Mouse (Mus musculus) lung, adult 2 months (tissue): Measurements from ENCODE around the gene Cetn4. TPM values are rescaled to one million over a fixed set of nuclear protein-coding genes. Genes with fewer than 3 reads are reported as not detected.

Experiments used
- DNase-seq: peaks from one replicate; pipeline ENCODE4 v3.0.0; 2022
- H3K4me1 ChIP-seq: fragments of 200-500 bp; 2 replicates; pipeline ENCODE4 v1.6.1; 2011; ENCODE audit warnings: low read length; ENCODE audit not compliant: control insufficient read depth, insufficient read depth
- H3K4me3 ChIP-seq: fragments of 200-500 bp; replicated peaks from 2 replicates; pipeline ENCODE3; 2011; ENCODE audit warnings: low read depth, mild to moderate bottlenecking, control low read depth, low read length; ENCODE audit errors: extremely low read depth
- CTCF ChIP-seq: fragments of 200-500 bp; IDR thresholded peaks from 2 replicates; pipeline ENCODE4 v1.5.1; 2011; ENCODE audit warnings: mild to moderate bottlenecking, low read length, control low read depth; ENCODE audit not compliant: insufficient read depth
- POLR2A ChIP-seq: fragments of 200-500 bp; IDR thresholded peaks from 2 replicates; pipeline ENCODE4 v1.6.1; 2011; ENCODE audit warnings: low read depth, mild to moderate bottlenecking, control low read depth, low read length, borderline replicate concordance; ENCODE audit errors: extremely low read depth
- WGBS: fragments of 180-500 bp; shearing (Covaris S2); methylation state at CpG from one replicate; pipeline ENCODE4 v1.1.7; 2018; 5-methylcytosine and 5-hydroxymethylcytosine counted together
- polyA plus RNA-seq: library from polyadenylated mRNA; depleted of rRNA; stranded (reverse); fragments of >200 nt; gene quantifications from 2 replicates; pipeline ENCODE4 v1.2.3, GENCODE M21; 2012

Gene Cetn4
- polyA plus RNA-seq, 1 experiment, result 2.1 TPM

DNA sequence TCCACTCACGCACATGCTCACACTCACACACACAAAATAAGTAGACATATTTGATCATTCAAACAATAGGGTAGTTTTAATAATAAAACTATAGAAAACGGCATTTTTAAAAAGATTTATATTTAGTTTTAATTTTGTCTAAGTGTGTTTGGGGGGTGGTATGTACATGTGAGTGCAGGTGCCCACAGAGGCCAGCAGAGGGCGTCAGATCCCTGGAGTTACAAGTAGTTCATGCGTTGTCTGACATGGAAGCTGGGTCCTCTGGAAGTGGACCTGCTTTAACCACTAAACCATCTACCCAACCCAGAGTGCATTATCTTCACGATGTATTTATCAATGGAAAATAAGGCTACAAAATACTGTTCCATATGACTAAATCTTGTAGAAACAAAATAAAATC lies 28.6 kb upstream of the Cetn4 start:
- Histone ChIP-seq H3K4me3 (no peak overlapping the region), H3K4me1 (no peaks in the 10 kb centered on the region; the same call in 1 of the 2 replicates)
- 66% methylated on average over 5 of the region's 5 CpGs for WGBS
- DNase-seq, result no peak
- TF ChIP-seq POLR2A, result no peak
- peak; percentile 52; the same call in 1 of the 2 replicates for TF ChIP-seq CTCF

- WGBS, result 96% methylated on average over 4 of the region's 4 CpGs
- no peaks in the 10 kb centered on the region for H3K4me1 ChIP-seq
- TF ChIP-seq CTCF (no peak), POLR2A (no peak)
- no peak overlapping the region for H3K4me3 ChIP-seq
- no peak for DNase-seq
Observed at GRCm38 (mm10) chr3:37334053-37334452, 21.5 kb upstream of the Cetn4 start.

DNA sequence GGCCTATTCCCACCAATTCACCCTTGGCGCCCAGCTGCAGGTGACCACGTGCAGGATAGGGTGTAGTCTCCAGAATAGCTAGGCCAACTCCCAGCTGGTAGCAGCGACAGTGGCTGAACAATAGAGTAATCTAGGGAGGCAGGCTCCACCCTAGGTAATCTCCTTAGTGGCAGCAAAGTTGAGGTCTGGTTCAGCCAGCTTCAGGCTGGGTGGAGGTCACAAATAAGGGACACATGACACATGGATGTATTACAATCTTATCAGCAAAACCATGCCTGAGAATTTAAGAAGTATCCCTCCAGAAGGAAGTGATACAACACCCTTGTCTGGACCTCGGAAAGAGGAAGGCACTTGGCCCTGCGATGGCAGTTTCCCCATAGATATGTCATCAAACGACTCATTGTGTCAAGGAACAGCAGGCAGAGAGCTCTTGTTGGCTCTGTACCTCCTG lies 19.5 kb upstream of the Cetn4 start:
- DNase-seq, result no peak
- Histone ChIP-seq H3K4me1 (no peaks in the 10 kb centered on the region; the same call in 1 of the 2 replicates), H3K4me3 (no peak overlapping the region)
- 37% methylated on average over 6 of the region's 6 CpGs for WGBS
- no peak for TF ChIP-seq CTCF
- TF ChIP-seq POLR2A, result no peak

- DNase-seq, result no peak
- 70% methylated on average over 1 of the region's 1 CpGs for WGBS
- Histone ChIP-seq H3K4me1 (no peaks in the 10 kb centered on the region; the same call in 1 of the 2 replicates), H3K4me3 (no peak overlapping the region)
- TF ChIP-seq POLR2A, result no peak
Observed at GRCm38 (mm10) chr3:37329963-37330362, 17.5 kb upstream of the Cetn4 start.

DNA sequence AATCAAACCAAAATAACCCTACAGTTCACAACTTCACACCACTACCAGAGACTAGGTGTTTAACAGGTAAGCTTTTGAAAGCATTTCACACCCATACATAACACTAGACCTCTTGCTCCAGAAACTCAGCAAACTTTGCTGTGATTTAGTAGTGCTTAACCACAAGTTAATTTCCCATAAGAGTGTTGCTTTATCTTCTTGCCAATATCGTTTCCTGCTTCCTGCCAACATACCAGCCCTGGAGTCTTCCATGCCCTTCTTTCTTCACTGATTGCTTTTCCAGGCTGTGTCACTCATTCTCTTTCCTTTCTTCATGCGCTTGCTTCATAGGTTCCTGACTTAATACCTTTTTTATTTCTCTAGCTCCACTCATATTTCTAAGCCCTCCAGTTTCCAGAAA lies 16.0 kb upstream of the Cetn4 start:
- no peak for TF ChIP-seq POLR2A
- no peak for TF ChIP-seq CTCF
- no peak for DNase-seq
- Histone ChIP-seq H3K4me1 (no peaks in the 10 kb centered on the region; the same call in 1 of the 2 replicates), H3K4me3 (no peak overlapping the region)
- 35% methylated on average over 2 of the region's 2 CpGs for WGBS

- Histone ChIP-seq H3K4me3 (no peak overlapping the region), H3K4me1 (no peaks in the 10 kb centered on the region; the same call in 1 of the 2 replicates)
- no peak for DNase-seq
- TF ChIP-seq CTCF (no peak), POLR2A (no peak)
- WGBS, result 79% methylated on average over 3 of the region's 3 CpGs
Observed at GRCm38 (mm10) chr3:37326627-37327026, 14.1 kb upstream of the Cetn4 start.

DNA sequence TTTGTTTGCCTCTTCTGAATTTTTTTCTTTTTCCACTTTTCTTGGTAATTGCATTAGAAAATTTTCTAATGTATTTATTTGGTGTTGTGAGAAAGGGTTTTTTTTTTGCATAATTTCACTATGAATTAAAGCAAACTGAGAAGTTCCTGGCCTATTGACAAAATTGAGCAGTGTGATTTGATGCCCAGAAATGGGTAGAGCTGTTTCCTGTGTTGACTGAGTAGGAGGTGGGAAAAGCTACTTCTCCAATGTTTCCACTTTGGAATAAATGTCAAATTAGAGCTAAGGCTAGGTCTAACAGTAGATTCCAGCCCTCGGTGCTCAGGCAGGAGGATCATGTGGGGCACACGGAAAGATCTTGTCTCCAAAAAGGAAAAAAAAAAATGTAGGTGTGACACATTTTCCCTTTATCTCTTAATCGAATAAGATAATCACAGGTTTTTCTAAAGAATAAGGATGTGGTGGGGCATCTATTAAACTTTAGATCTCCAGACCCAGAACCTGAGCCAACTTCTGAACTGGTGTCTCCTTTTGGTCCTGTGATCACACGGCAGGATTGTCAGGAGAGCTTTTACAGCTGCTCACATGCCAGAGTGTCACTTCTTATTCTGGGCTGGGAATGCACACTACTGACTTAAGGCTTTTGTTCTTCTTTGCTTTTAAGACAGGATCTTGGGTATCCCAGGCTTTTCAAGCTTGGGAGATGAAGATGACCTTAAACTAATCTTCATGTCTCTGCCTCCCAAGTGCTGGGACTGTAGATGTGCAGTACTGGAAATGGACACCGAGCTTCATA lies 13.0 kb upstream of the Cetn4 start:
- no peak for DNase-seq
- Histone ChIP-seq H3K4me1 (no peaks in the 10 kb centered on the region; the same call in 1 of the 2 replicates), H3K4me3 (no peak overlapping the region)
- WGBS, result 70% methylated on average over 5 of the region's 5 CpGs
- no peak for TF ChIP-seq CTCF
- TF ChIP-seq POLR2A, result no peak

GRCm38 (mm10) chr3:37324310-37324709 lies 11.8 kb upstream of the Cetn4 start:
- WGBS, result 36% methylated on average over 3 of the region's 3 CpGs
- no peak for DNase-seq

DNA sequence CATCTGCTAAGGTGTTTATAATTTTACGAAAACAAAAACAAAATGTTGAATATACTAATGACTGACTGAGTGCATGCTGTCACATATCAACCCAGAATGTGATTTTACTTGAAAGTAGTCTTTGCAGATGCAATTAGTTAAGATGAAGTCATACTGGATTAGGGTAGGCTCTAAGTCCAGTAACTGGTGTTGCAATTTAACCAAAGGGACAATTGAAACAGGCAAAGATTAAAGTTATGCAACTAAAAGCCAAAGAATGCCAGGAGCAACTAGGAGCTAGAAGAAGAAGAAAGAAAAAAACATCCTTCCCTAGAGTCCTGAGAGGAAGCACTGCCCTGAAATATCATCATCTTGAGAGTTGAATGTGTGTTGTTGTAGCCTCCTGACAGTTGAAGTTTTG lies 3.7 kb upstream of the Cetn4 start:
- Histone ChIP-seq H3K4me1 (peaks cover 6% of the 10 kb centered on the region; the same call in 1 of the 2 replicates), H3K4me3 (no peak overlapping the region)
- DNase-seq, result no peak
- no peak for TF ChIP-seq POLR2A
- no peak for TF ChIP-seq CTCF
- WGBS, result 81% methylated on average over 1 of the region's 1 CpGs

More at GRCm38 (mm10) chr3:37324310-37324709, 11.8 kb upstream of the Cetn4 start:
- 0 out of 2 replicates have a peak, but pooled peaks have one; percentile 9 for TF ChIP-seq CTCF
- no peak for TF ChIP-seq POLR2A
- Histone ChIP-seq H3K4me3 (no peak overlapping the region), H3K4me1 (no peaks in the 10 kb centered on the region; the same call in 1 of the 2 replicates)

DNA sequence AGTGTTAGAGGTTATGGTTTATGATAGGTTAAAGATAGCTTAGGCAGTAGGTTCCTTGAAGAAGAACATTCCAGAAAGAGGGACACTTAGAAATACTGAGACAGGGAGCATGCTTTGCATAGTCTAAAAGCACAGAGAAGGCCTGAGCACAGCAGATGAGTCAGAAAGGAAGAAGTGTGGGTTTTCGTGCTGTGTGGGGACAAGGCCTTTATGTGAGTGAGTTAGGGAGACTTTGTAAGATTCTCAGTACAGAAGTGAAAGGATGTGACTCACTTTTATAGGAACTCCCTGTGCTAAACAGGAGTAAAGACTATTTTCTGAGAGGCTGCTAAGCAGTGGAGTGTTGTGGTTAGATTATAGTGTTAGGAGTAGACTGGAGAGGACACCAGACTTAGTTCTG lies 863 bp upstream of the Cetn4 start:
- DNase-seq, result no peak
- TF ChIP-seq CTCF (no peak), POLR2A (no peak)
- Histone ChIP-seq H3K4me1 (peaks cover 6% of the 10 kb centered on the region; the same call in 1 of the 2 replicates), H3K4me3 (no peak overlapping the region)
- 24% methylated on average over 1 of the region's 1 CpGs for WGBS
